Mouse (Mus musculus): ENCODE data around the gene Tsc2. TPM values are rescaled to one million over a fixed set of nuclear protein-coding genes. Genes with fewer than 3 reads are reported as not detected.

Gene Tsc2
- total and polyA plus RNA-seq, 2 experiments from 2014 or later = 61.7 to 106 TPM

- Histone ChIP-seq H3K9me3 (ENCODE audit: low read length) (no peaks in the 10 kb centered on the region), H3K4me3 (ENCODE audit: low read depth, low read length) (no peak overlapping the region), H3K27me3 (ENCODE audit: insufficient read depth, low read length) (no peaks in the 10 kb centered on the region), H3K36me3 (ENCODE audit: insufficient read depth, low read length) (peaks cover 11% of the 10 kb centered on the region), H3K4me2 (ENCODE audit: low read depth, low read length, poor library complexity, severe bottlenecking) (no peak overlapping the region), H3K27ac (ENCODE audit: low read depth, low read length) (no peak overlapping the region), H3K9ac (replicated peaks; ENCODE audit: low read length, poor library complexity, severe bottlenecking) (no peak overlapping the region), H3K4me1 (ENCODE audit: insufficient read depth, low read length) (peaks cover 8% of the 10 kb centered on the region; the same call in 1 of the 2 replicates)
- no peak for ATAC-seq (ENCODE audit: low FRiP score)
- 93% methylated on average over 5 of the region's 5 CpGs for WGBS
- TF ChIP-seq CTCF (IDR thresholded peaks at IDR 0.05) = no peak
- DNase-seq (ENCODE audit: low spot score) = no peak
Observed at GRCm38 (mm10) chr17:24560301-24561028, 72.0 kb downstream of the Tsc2 start.

GRCm38 (mm10) chr17:24559146-24559545 is 73.3 kb downstream of the Tsc2 start:
- Histone ChIP-seq H3K4me2 (ENCODE audit: low read depth, low read length, poor library complexity, severe bottlenecking) (no peak overlapping the region), H3K4me1 (ENCODE audit: insufficient read depth, low read length) (peaks cover 8% of the 10 kb centered on the region; the same call in 1 of the 2 replicates), H3K27me3 (ENCODE audit: insufficient read depth, low read length) (no peaks in the 10 kb centered on the region), H3K9ac (replicated peaks; ENCODE audit: low read length, poor library complexity, severe bottlenecking) (no peak overlapping the region), H3K36me3 (ENCODE audit: insufficient read depth, low read length) (0 out of 2 replicates have a peak, but pooled peaks cover 2% of the 10 kb centered on the region), H3K9me3 (ENCODE audit: low read length) (no peaks in the 10 kb centered on the region), H3K27ac (ENCODE audit: low read depth, low read length) (peak overlapping the region; percentile 63), H3K4me3 (ENCODE audit: low read depth, low read length) (no peak overlapping the region)
- 64% methylated on average over 3 of the region's 3 CpGs for WGBS
- DNase-seq (ENCODE audit: low spot score) (no peak), ATAC-seq (ENCODE audit: low FRiP score) (peak; percentile 25; the same call in 1 of the 2 replicates)
- no peak for TF ChIP-seq CTCF (IDR thresholded peaks at IDR 0.05)

- Histone ChIP-seq H3K9ac (replicated peaks; ENCODE audit: low read length, poor library complexity, severe bottlenecking) (no peak overlapping the region), H3K9me3 (ENCODE audit: low read length) (no peaks in the 10 kb centered on the region), H3K36me3 (ENCODE audit: insufficient read depth, low read length) (no peaks in the 10 kb centered on the region), H3K4me3 (ENCODE audit: low read depth, low read length) (no peak overlapping the region), H3K4me1 (ENCODE audit: insufficient read depth, low read length) (peaks cover 8% of the 10 kb centered on the region; the same call in 1 of the 2 replicates), H3K27ac (ENCODE audit: low read depth, low read length) (peak overlapping the region; percentile 63), H3K4me2 (ENCODE audit: low read depth, low read length, poor library complexity, severe bottlenecking) (no peak overlapping the region), H3K27me3 (ENCODE audit: insufficient read depth, low read length) (no peaks in the 10 kb centered on the region)
- TF ChIP-seq CTCF (IDR thresholded peaks at IDR 0.05) = no peak
- DNase-seq (ENCODE audit: low spot score) (peak; percentile 54), ATAC-seq (ENCODE audit: low FRiP score) (0 out of 2 replicates have a peak, but pooled peaks have one; percentile 54)
- WGBS = 21% methylated on average over 4 of the region's 4 CpGs
Observed at GRCm38 (mm10) chr17:24558600-24559099, 73.8 kb downstream of the Tsc2 start.

- H3K4me1 ChIP-seq (ENCODE audit: insufficient read depth, low read length) = peaks cover 13% of the 10 kb centered on the region
- ATAC-seq (ENCODE audit: low FRiP score) = no peak
- no peaks in the 10 kb centered on the region for H3K36me3 ChIP-seq (ENCODE audit: insufficient read depth, low read length)
- no peak overlapping the region for H3K9ac ChIP-seq (replicated peaks; ENCODE audit: low read length, poor library complexity, severe bottlenecking)
- no peak for TF ChIP-seq CTCF (IDR thresholded peaks at IDR 0.05)
- H3K27ac ChIP-seq (ENCODE audit: low read depth, low read length) = no peak overlapping the region
- H3K9me3 ChIP-seq (ENCODE audit: low read length) = no peaks in the 10 kb centered on the region
- no peak overlapping the region for H3K4me3 ChIP-seq (ENCODE audit: low read depth, low read length)
- no peak for DNase-seq (ENCODE audit: low spot score)
- no peak overlapping the region for H3K4me2 ChIP-seq (ENCODE audit: low read depth, low read length, poor library complexity, severe bottlenecking)
- no peaks in the 10 kb centered on the region for H3K27me3 ChIP-seq (ENCODE audit: insufficient read depth, low read length)
- 93% methylated on average over 7 of the region's 7 CpGs for WGBS
Observed at GRCm38 (mm10) chr17:24557091-24557490, 75.3 kb downstream of the Tsc2 start.

GRCm38 (mm10) chr17:24551050-24551444 is 81.4 kb downstream of the Tsc2 start:
- Histone ChIP-seq H3K4me2 (ENCODE audit: low read depth, low read length, poor library complexity, severe bottlenecking) (peak overlapping the region; percentile 90), H3K27ac (ENCODE audit: low read depth, low read length) (peak overlapping the region; percentile 95), H3K36me3 (ENCODE audit: insufficient read depth, low read length) (no peaks in the 10 kb centered on the region), H3K27me3 (ENCODE audit: insufficient read depth, low read length) (no peaks in the 10 kb centered on the region), H3K9ac (replicated peaks; ENCODE audit: low read length, poor library complexity, severe bottlenecking) (peak overlapping the region; percentile 97), H3K4me1 (ENCODE audit: insufficient read depth, low read length) (peaks cover 11% of the 10 kb centered on the region), H3K4me3 (ENCODE audit: low read depth, low read length) (peak overlapping the region; percentile 97), H3K9me3 (ENCODE audit: low read length) (no peaks in the 10 kb centered on the region)
- no peak for DNase-seq (ENCODE audit: low spot score)
- 39% methylated on average over 3 of the region's 3 CpGs for WGBS
- ATAC-seq (ENCODE audit: low FRiP score) = no peak
- no peak for TF ChIP-seq CTCF (IDR thresholded peaks at IDR 0.05)

GRCm38 (mm10) chr17:24550416-24551049 is 81.9 kb downstream of the Tsc2 start:
- DNase-seq (ENCODE audit: low spot score) (peak; percentile 87), ATAC-seq (ENCODE audit: low FRiP score) (peak; percentile 86)
- H3K9ac ChIP-seq (replicated peaks; ENCODE audit: low read length, poor library complexity, severe bottlenecking) = peak overlapping the region; percentile 97
- TF ChIP-seq CTCF (IDR thresholded peaks at IDR 0.05) = peak; percentile 29; the same call in 1 of the 2 replicates
- peak overlapping the region; percentile 95 for H3K27ac ChIP-seq (ENCODE audit: low read depth, low read length)
- H3K4me3 ChIP-seq (ENCODE audit: low read depth, low read length) = peak overlapping the region; percentile 97
- no peaks in the 10 kb centered on the region for H3K27me3 ChIP-seq (ENCODE audit: insufficient read depth, low read length)
- H3K4me1 ChIP-seq (ENCODE audit: insufficient read depth, low read length) = peaks cover 11% of the 10 kb centered on the region
- H3K36me3 ChIP-seq (ENCODE audit: insufficient read depth, low read length) = no peaks in the 10 kb centered on the region
- WGBS = 0% methylated on average over 43 of the region's 44 CpGs
- peak overlapping the region; percentile 90 for H3K4me2 ChIP-seq (ENCODE audit: low read depth, low read length, poor library complexity, severe bottlenecking)
- H3K9me3 ChIP-seq (ENCODE audit: low read length) = no peaks in the 10 kb centered on the region
